Mouse (Mus musculus) liver, adult 2 months (tissue): ENCODE results near the gene Nrgn.

Experiments
- CTCF ChIP-seq: fragments of 200-500 bp; IDR thresholded peaks from 2 replicates; pipeline ENCODE4 v1.5.1; 2011; ENCODE audit warnings: low read depth, low read length, control low read depth
- POLR2A ChIP-seq: fragments of 200-500 bp; IDR thresholded peaks from 2 replicates; pipeline ENCODE4 v1.6.1; 2011; ENCODE audit warnings: low read length, control low read depth; ENCODE audit not compliant: insufficient read depth; ENCODE audit errors: extremely low read depth

- TF ChIP-seq CTCF (no peak), POLR2A (no peak)
Observed at GRCm38 (mm10) chr9:37546889-37547288, 5.8 kb downstream of the Nrgn start.
